Mouse (Mus musculus): Measurements from ENCODE around the gene Hddc2.

Gene Hddc2

DNA sequence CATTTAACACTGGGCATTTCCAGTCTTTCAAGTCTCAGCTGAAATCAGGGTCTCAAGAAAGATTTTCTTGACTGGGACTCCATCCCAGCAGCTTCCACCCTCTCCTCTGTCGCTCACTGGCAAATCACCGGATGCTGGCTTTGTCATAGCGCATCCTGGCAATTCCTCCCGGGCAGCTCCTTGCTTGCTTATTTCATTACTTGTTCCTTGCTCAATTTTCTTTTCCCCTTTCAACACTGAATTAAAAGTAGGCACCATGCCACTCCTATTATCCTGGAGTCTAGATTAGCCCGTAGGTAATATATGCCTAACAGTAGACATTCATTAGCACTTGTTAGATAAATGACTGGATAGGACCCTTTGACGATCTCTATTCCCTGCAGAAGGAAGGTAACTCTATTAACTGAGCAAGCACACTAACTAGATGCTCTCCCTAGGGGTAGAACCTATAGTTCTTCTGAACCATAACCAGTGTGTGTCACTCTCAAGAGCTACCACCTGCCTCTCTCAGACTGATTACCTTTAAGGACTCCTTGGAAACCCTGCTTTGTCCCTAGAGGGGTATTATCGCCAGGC lies 41.8 kb downstream of the Hddc2 start:
- no peak for DNase-seq

DNA sequence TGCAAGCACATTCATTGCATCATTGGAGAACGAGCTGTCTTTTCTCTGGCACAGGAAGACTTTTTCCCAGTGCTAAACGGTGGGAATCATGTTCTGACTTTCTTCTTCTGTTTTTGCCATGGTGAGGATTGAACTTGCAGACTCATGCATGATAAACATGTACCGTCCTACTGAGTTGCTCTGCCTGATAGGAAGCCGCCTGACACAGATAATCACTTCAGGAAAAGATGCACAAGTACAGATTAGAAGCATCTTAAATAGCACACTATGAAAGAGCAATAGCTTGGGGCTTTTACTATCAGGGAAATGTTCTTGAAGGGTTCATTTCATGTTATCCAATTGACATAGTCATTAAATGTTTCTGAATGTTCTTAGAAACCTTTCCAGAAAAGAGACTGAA lies 46.6 kb downstream of the Hddc2 start:
- no peak for DNase-seq

DNA sequence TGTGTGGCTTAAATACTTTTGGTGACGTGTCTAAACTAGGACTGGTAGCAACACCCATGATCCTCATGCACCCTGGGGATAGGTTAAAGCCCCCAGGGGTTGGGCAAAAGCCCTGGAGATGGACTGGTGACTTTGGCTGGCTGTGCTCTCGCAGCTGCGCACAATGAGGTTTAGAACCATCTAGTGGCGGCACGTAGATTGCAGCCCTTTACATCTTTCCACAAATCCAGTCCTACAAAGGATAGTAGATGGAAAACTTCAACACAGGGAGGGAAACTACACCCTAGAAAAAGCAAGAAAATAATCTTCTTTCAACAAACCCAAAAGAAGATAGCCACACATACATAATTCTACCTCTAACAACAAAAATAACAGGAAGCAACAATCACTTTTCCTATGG lies 57.0 kb downstream of the Hddc2 start:
- DNase-seq = peak; percentile 12
